Mouse (Mus musculus) right cerebral cortex, postnatal 10 days (tissue): ENCODE measurements at regions not wholly inside any gene's neighbourhood (a gene's known extent, or its start where the extent isn't known, plus 50 kb on each side); places are given as distances from the start of the nearest gene placed in this dataset.
A peak's percentile ranks its signal among the peaks of the same experiment; 100 is the strongest.

Source experiments
- DNase-seq, 2 experiments: peaks; one replicate each; pipeline ENCODE4 v3.0.0; 2021; ENCODE audit warnings: low spot score in 2 of 2

GRCm38 (mm10) chrX:61823604-61824003, 114.3 kb downstream of the Ldoc1 start:
- peak in 1 of 2 experiments; percentile 19 for DNase-seq

GRCm38 (mm10) chrX:61824330-61824729, 115.0 kb downstream of the Ldoc1 start:
- DNase-seq: peak; percentile 22 to 26
